Mouse (Mus musculus) liver, embryonic 11.5 days (tissue): Measurements from ENCODE around the gene Epm2aip1. TPM values are rescaled to one million over a fixed set of nuclear protein-coding genes. Genes with fewer than 3 reads are reported as not detected.

Source experiments
- ATAC-seq: fragments of 200-750 bp; cut with Nextera tagmentation; replicated peaks from 2 replicates; pipeline ENCODE4 v1.8.0; 2017; ENCODE audit warnings: moderate number of reproducible peaks, mild to moderate bottlenecking, moderate TSS enrichment, moderate library complexity; ENCODE audit not compliant: low FRiP score
- DNase-seq: peaks from one replicate; pipeline ENCODE4 v3.0.0-alpha.2; 2017; ENCODE audit warnings: low spot score
- H3K27ac ChIP-seq: fragments of 300-500 bp; sonication (generic); 2 replicates; pipeline ENCODE4 v1.5.1; 2014; ENCODE audit warnings: mild to moderate bottlenecking, low read depth, low read length, control low read depth
- H3K27me3 ChIP-seq: fragments of 300-500 bp; sonication (generic); replicated peaks from 2 replicates; pipeline ENCODE4 v1.6.1; 2014; ENCODE audit warnings: low read length, mixed read lengths; ENCODE audit not compliant: control insufficient read depth, insufficient read depth
- H3K36me3 ChIP-seq: fragments of 300-500 bp; sonication (generic); 2 replicates; pipeline ENCODE4 v1.6.1; 2014; ENCODE audit warnings: mild to moderate bottlenecking, low read length, moderate library complexity, mixed read lengths; ENCODE audit not compliant: control insufficient read depth, insufficient read depth
- H3K4me1 ChIP-seq: fragments of 300-500 bp; sonication (generic); replicated peaks from 2 replicates; pipeline ENCODE4 v1.6.1; 2014; ENCODE audit warnings: low read length, mixed read lengths; ENCODE audit not compliant: control insufficient read depth, insufficient read depth
- H3K4me2 ChIP-seq: fragments of 300-500 bp; sonication (generic); 2 replicates; pipeline ENCODE4 v1.6.1; 2014; ENCODE audit warnings: mild to moderate bottlenecking, control low read depth, moderate library complexity
- H3K4me3 ChIP-seq: fragments of 300-500 bp; sonication (generic); 2 replicates; pipeline ENCODE4 v1.5.1; 2014; ENCODE audit warnings: low read depth, low read length, control low read depth
- H3K9ac ChIP-seq: fragments of 300-500 bp; sonication (generic); 2 replicates; pipeline ENCODE4 v1.6.1; 2014; ENCODE audit warnings: low read depth, low read length, control low read depth
- H3K9me3 ChIP-seq: fragments of 300-500 bp; sonication (generic); 2 replicates; pipeline ENCODE4 v1.6.1; 2016; ENCODE audit warnings: low read length, inconsistent platforms, mixed read lengths; ENCODE audit not compliant: control insufficient read depth
- WGBS: fragments of 180-500 bp; shearing (Covaris S2); extraction: QIAGEN DNeasy Blood & Tissue Kit; methylation state at CpG from one replicate; pipeline ENCODE4 v1.1.7; 2014; 5-methylcytosine and 5-hydroxymethylcytosine counted together
- polyA plus RNA-seq: library from polyadenylated mRNA; unstranded; fragments of >200 nt; fragmentation: Nextera tagmentation; extraction: Ambion mirVana; gene quantifications from 2 replicates; pipeline ENCODE4 v1.2.1, GENCODE M21; 2014

The Epm2aip1 gene
- polyA plus RNA-seq, 1 experiment from 2014 or later, result 21.7 TPM

DNA sequence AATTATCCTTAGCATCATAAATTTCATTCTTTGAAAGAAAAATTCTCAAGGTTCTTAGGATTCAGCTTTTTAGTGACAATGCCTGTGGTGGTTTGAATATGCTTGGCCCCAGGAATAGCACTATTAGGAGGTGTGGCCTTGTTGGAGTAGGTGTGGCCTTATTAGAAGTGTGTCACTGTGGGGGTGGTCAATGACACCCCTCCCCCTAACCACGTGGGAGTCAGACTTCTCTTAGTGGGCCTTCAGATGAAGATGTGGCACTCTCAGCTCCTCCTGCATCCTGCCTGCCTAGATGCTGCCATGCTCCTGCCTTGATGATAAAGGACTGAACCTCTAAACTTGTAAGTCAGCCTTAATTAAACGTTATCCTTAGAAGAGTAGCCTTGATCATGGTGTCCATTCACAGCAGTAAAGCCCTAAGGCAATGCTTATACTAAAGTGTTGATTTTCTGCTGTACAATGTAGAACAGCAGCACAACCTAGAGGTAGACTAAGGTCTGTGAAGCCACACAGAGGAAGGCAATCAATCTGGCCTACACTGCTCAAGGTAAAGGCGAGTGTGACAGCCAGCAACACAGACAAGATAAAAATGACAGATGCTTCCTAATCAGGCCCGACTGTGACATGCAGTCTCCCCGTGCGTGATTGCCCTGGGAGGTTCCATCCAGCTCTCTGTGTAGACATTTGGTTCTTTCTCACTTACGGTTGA lies 19.4 kb upstream of the Epm2aip1 start:
- Histone ChIP-seq H3K9ac (no peak overlapping the region), H3K27ac (no peak overlapping the region), H3K9me3 (no peaks in the 10 kb centered on the region), H3K27me3 (no peaks in the 10 kb centered on the region), H3K4me3 (no peak overlapping the region), H3K4me2 (no peak overlapping the region), H3K36me3 (peaks cover 47% of the 10 kb centered on the region), H3K4me1 (no peaks in the 10 kb centered on the region)
- ATAC-seq (no peak), DNase-seq (peak; percentile 24)
- WGBS, result 62% methylated on average over 7 of the region's 7 CpGs

- no peak overlapping the region for H3K27ac ChIP-seq
- H3K4me3 ChIP-seq, result no peak overlapping the region
- 55% methylated on average over 1 of the region's 1 CpGs for WGBS
- no peak overlapping the region for H3K4me2 ChIP-seq
- H3K9ac ChIP-seq, result no peak overlapping the region
- no peaks in the 10 kb centered on the region for H3K27me3 ChIP-seq
- H3K9me3 ChIP-seq, result no peaks in the 10 kb centered on the region
- peaks cover 34% of the 10 kb centered on the region for H3K36me3 ChIP-seq
- ATAC-seq (no peak), DNase-seq (no peak)
- H3K4me1 ChIP-seq, result no peaks in the 10 kb centered on the region
Measured at GRCm38 (mm10) chr9:111260360-111260985, 11.3 kb upstream of the Epm2aip1 start.

GRCm38 (mm10) chr9:111261356-111261755 lies 10.4 kb upstream of the Epm2aip1 start:
- no peak overlapping the region for H3K4me2 ChIP-seq
- no peaks in the 10 kb centered on the region for H3K9me3 ChIP-seq
- H3K36me3 ChIP-seq, result peaks cover 36% of the 10 kb centered on the region
- no peak overlapping the region for H3K4me3 ChIP-seq
- DNase-seq (no peak), ATAC-seq (no peak)
- H3K27me3 ChIP-seq, result no peaks in the 10 kb centered on the region
- H3K4me1 ChIP-seq, result no peaks in the 10 kb centered on the region
- WGBS, result 84% methylated on average over 4 of the region's 4 CpGs
- no peak overlapping the region for H3K27ac ChIP-seq
- H3K9ac ChIP-seq, result no peak overlapping the region

DNA sequence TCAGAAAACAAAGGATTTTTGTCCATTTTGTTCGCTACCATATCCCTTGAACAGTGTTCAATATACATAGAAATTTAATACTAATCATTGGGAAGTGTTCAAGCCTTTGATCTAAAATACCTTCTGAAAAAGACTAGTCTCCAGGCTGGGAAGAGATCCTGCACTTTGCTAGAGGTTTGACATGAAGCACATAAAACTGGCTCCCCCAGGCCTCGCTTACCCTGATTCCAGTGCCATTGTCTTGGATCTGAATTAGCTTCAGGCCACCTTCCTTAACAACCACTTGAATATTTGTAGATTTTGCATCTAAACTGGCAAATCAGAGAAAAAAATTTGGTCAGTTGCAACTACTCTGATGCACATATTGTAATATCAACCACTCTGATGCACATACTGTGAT lies 3.7 kb upstream of the Epm2aip1 start:
- Histone ChIP-seq H3K4me2 (no peak overlapping the region), H3K4me3 (no peak overlapping the region), H3K27me3 (no peaks in the 10 kb centered on the region), H3K9ac (no peak overlapping the region), H3K36me3 (peaks cover 12% of the 10 kb centered on the region; the same call in 1 of the 2 replicates), H3K9me3 (no peaks in the 10 kb centered on the region), H3K4me1 (peaks cover 7% of the 10 kb centered on the region), H3K27ac (no peak overlapping the region)
- ATAC-seq, result no peak
- 99% methylated on average over 2 of the region's 2 CpGs for WGBS
- no peak for DNase-seq

DNA sequence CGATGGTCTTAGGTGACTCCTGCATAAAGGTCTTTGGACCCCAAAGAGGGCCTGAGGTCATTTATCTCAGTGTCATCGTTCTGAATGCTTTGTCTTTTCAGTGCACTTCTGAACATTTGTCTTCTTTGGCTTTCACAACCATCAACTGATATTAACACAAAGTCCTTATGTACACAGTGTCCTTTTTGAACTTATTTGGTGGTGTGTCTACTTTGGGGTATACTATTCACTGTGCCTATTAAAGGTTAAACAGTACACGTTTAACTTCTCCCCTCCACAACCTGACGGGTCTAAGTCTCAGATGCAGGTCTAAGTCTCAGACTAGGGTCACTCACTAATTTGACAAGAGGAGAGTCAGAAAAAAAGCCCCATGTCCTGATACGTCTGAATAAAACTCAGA lies 1.1 kb upstream of the Epm2aip1 start:
- Histone ChIP-seq H3K4me1 (peaks cover 23% of the 10 kb centered on the region), H3K36me3 (peaks cover 11% of the 10 kb centered on the region; the same call in 1 of the 2 replicates), H3K4me2 (peak overlapping the region; percentile 77), H3K9me3 (no peaks in the 10 kb centered on the region), H3K9ac (peak overlapping the region; percentile 84), H3K4me3 (peak overlapping the region; percentile 76), H3K27ac (peak overlapping the region; percentile 81), H3K27me3 (no peaks in the 10 kb centered on the region)
- 10% methylated on average over 5 of the region's 5 CpGs for WGBS
- DNase-seq (no peak), ATAC-seq (no peak)

DNA sequence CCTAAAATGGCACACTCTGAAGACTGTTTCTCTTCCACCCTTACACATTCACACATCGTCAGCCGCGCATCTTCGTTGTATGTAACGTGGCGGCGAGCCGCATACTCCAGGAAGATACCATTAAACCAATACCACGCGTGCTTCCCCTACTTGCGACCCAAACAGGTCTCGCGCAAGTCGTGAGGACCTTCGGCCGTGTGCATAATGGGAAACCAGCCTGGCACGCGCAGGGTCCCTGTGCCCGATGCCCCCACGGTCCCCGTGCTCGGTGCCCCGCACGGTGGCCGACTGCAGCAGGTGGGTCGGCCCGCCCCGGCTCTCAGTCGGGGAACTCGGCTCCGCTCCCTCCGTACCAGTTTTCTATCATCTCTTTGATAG lies 684 bp upstream of the Epm2aip1 start:
- H3K36me3 ChIP-seq, result peaks cover 11% of the 10 kb centered on the region; the same call in 1 of the 2 replicates
- H3K4me3 ChIP-seq, result peak overlapping the region; percentile 76
- peak overlapping the region; percentile 77 for H3K4me2 ChIP-seq
- H3K27me3 ChIP-seq, result no peaks in the 10 kb centered on the region
- no peak for DNase-seq
- peak overlapping the region; percentile 84 for H3K9ac ChIP-seq
- H3K27ac ChIP-seq, result peak overlapping the region; percentile 81
- H3K9me3 ChIP-seq, result no peaks in the 10 kb centered on the region
- ATAC-seq, result peak; percentile 56
- H3K4me1 ChIP-seq, result peaks cover 26% of the 10 kb centered on the region
- under 1% methylated on average over 32 of the region's 32 CpGs for WGBS

DNA sequence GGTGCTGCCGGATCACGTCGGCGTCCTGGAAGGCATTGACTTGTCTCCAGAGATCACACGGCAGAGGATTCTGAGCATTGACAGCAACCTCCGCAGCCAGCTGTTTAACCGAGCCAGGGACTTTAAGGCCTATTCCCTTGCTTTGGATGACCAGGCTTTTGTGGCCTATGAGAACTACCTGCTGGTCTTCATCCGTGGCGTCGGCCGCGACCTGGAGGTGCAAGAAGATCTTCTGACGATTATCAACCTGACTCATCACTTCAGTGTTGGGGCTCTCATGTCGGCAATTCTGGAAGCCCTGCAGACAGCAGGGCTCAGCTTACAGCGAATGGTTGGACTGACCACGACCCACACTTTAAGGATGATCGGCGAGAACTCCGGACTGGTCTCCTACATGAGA lies 627 bp downstream of the Epm2aip1 start:
- H3K4me3 ChIP-seq, result peak overlapping the region; percentile 76
- peaks cover 6% of the 10 kb centered on the region; the same call in 1 of the 2 replicates for H3K36me3 ChIP-seq
- H3K9me3 ChIP-seq, result no peaks in the 10 kb centered on the region
- H3K4me2 ChIP-seq, result peak overlapping the region; percentile 92
- ATAC-seq (no peak), DNase-seq (no peak)
- WGBS, result 11% methylated on average over 19 of the region's 19 CpGs
- peak overlapping the region; percentile 95 for H3K27ac ChIP-seq
- peak overlapping the region; percentile 88 for H3K9ac ChIP-seq
- H3K4me1 ChIP-seq, result peaks cover 26% of the 10 kb centered on the region
- H3K27me3 ChIP-seq, result no peaks in the 10 kb centered on the region

DNA sequence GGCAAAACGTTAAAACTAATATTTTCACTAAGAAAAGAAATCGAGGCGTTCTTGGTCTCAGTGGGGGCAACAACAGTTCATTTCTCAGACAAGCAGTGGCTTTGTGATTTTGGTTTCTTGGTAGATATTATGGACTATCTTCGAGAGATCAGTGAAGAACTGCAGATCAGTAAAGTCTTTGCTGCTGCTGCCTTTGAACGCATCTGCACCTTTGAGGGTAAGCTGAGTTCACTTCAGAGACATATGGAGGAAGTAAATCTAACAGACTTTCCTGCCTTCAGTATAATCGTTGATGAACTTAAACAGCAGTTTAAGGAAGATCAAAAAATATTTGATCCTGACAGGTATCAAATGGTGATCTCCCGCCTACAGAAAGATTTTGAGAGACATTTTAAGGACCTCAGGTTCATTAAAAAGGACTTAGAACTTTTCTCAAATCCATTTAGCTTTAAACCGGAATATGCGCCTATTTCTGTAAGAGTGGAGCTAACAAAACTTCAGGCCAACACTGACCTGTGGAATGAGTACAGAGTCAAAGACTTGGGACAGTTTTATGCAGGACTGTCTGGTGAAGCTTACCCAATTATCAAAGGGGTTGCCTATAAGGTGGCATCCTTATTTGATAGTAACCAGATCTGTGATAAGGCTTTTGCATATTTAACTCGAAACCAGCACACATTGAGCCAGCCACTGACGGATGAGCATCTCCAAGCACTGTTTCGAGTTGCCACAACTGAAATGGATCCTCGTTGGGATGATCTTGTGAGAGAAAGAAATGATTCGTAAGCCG lies 1.5 kb downstream of the Epm2aip1 start:
- Histone ChIP-seq H3K9me3 (no peaks in the 10 kb centered on the region), H3K4me1 (peaks cover 26% of the 10 kb centered on the region), H3K36me3 (peaks cover 3% of the 10 kb centered on the region; the same call in 1 of the 2 replicates), H3K4me2 (peak overlapping the region; percentile 92), H3K27ac (no peak overlapping the region), H3K4me3 (peak overlapping the region; percentile 76), H3K9ac (peak overlapping the region; percentile 88), H3K27me3 (no peaks in the 10 kb centered on the region)
- ATAC-seq (no peak), DNase-seq (no peak)
- 71% methylated on average over 15 of the region's 15 CpGs for WGBS
